Mouse (Mus musculus): ENCODE data around the gene Sgta. TPM values are rescaled to one million over a fixed set of nuclear protein-coding genes. Genes with fewer than 3 reads are reported as not detected.
"Not testable (repeated sequence)": the region's sequence is repeated elsewhere in the genome, so short reads cannot be mapped to it uniquely, and the experiment has no call there.

Sgta gene
- 100 to 1,000 TPM; 190 to 191 TPM for total RNA-seq (2021)
- long read RNA-seq, experiment 1, transcript Sgta-202 (12 exons, 1,964 nt), result major isoform, 171 of 326 reads
- long read RNA-seq, experiment 1, transcript Sgta-201 (12 exons, 1,969 nt), result minor isoform, 56 of 326 reads
- long read RNA-seq, experiment 1, partial matches to known transcripts, result 62 of 326 reads
- long read RNA-seq, experiment 1, other reads (novel, unspliced or antisense), result 37 of 326 reads
- long read RNA-seq, experiment 2, transcript Sgta-202 (12 exons, 1,964 nt), result major isoform, 210 of 348 reads
- long read RNA-seq, experiment 2, transcript Sgta-201 (12 exons, 1,969 nt), result minor isoform, 59 of 348 reads
- long read RNA-seq, experiment 2, partial matches to known transcripts, result 18 of 348 reads
- long read RNA-seq, experiment 2, other reads (novel, unspliced or antisense), result 61 of 348 reads

DNA sequence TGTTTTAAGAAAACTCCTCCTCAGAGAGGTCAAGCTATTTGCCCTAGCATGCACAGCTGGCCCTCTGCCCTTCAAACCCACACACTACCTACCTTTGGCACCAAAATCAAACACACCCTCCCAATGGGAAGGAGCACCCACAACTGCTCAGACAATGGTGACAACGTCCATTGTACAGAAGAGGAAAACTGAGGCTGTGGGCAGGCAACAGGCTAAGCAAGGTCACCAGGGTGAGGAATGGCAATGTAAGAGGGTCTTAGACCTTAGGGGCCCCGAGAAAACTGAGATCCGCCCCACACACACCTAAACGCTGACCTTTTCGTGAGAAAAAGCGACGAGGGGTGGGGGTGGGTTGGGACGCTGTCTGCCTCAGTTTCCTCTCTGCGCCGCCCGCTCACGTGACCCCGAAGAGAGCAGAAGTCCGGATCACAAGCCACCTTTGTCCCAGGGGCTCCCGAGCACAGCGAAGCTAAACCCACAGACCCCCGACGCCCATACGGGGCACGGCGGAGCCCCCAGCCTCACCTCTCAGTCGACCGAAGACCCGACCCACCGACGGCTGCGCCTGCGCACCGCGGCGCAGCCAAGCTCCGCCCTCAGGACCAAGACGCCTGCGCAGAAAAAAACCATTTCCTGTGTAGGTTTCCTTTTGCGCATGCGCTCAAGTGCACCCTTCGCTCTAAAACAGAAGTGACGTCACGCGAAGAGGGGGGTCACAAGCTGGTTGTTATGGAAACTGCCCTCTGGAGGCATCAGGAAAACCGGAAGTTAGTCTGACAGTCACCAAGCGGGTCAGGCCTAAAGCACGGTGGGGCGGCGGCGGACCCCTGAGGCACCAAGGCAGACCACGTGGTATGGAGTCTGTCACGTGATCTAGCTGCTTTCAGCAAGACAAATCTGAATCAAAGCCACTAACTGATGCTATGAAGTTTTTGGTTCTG is at the start of gene Sgta:
Sgta (minus strand) TSS at position 579 of the 941 bp plus-strand sequence.
- DNase-seq, result peak; percentile 99

DNA sequence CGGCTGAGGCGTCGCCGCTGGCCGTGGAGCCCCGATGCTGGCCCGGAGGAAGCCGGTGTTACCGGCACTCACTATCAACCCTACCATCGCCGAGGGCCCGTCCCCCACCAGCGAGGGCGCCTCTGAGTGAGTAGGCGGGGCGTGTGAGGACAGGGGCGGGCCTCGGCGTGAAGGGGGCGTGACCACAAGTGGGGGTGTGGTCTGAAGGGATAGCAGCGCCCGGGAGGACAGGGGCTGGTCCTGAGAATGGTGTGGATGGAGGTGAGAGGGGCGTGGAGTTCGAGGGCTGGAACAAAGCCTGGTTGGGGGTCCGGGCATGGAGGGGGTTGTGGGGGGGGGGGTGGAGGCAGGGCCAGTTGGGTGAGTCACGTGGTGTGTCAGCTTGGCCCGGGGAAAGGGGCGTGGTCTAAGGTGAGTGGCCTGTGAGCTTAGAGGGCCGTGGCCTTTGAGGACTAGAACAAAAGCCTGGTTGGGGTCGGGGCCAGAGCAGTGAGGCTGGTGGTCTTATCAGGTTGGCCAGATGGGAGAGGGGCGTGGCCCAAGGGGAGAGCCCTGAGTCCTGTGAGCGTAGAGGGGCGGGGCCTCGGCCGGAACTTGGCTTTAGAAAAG is 46.2 kb upstream of the Sgta start:
- peak; percentile 93 for DNase-seq

DNA sequence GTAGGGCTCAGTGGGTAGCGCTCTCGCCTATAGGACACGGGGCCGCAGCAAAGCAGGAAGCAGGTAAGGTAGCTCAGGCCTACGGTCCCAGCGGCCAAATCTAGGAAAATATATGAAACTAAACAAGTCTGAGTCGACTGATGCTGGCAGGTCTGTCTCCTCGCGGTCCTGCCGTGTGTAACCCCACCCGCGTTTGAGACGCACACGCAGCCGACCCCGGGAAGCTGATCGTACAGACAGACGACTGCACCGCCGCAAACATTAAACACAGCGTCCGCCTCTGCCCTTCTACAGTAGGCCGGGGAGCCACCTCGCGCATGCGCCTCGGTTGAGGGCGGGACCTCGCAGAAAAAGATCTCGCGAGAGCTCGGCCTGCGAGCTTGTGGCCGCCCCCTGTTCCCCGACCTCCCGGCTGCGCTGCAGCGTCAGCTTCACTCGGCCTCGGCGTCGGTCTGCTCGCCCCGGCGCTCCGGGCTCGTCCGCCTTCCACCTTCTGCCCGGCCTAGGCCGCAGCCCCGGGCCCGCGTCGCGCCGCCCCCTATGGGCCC is 45.7 kb upstream of the Sgta start, which contains the start of gene Map2k2:
Map2k2 (plus strand) TSS at position 351 of the 548 bp plus-strand sequence.
- peak; percentile 98 for DNase-seq

- no peak for DNase-seq
Observed at GRCm38 (mm10) chr10:81094931-81095678, 35.1 kb upstream of the Sgta start.

- peak; percentile 84 for DNase-seq
Observed at GRCm38 (mm10) chr10:81092465-81093250, 32.7 kb upstream of the Sgta start.

DNA sequence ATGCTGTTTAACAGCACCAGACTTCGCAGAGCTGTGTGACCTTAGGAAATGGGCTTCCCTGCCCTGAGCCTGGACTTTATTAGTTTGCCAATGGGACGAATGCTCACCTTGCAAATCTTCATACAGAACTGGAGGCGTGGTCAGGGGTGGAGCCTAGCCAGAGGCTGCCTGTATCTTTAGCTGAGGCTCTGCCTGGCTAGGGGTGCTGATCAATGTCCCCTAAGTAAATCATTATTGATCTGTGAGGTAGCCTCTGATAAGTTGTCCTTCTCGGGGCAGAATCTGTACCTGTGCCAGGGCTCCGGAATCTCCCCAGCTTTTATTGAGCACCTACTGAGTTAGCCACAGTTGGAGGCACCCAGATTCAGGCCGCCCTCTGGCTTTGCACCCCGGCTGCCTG is 30.6 kb upstream of the Sgta start:
- DNase-seq, result no peak

- DNase-seq, result no peak
Observed at GRCm38 (mm10) chr10:81089216-81089615, 29.2 kb upstream of the Sgta start.

DNA sequence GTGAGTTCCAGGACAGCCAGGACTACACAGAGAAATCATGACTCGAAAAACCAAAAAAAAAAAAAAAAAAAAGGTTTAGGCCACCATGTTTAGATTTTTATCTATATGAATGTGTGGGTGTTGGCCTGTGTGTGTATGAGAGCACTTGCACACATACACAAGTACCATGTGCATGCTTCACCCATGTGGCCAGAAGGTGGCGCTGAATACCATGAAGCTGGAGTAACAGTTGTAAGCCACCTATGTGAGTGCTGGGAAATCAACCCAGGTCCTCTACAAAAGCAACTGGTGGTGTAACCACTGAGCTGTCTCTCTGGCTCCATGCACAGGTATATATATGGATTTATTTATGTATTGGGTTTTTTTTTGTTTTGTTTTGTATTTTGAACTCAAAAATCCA is 27.0 kb upstream of the Sgta start:
- no peak for DNase-seq

- peak; percentile 80 for DNase-seq
Observed at GRCm38 (mm10) chr10:81082168-81082960, 22.4 kb upstream of the Sgta start.

- no peak for DNase-seq
Observed at GRCm38 (mm10) chr10:81080008-81080655, 20.2 kb upstream of the Sgta start.

GRCm38 (mm10) chr10:81077916-81078315 is 17.9 kb upstream of the Sgta start:
- DNase-seq, result peak; percentile 59

DNA sequence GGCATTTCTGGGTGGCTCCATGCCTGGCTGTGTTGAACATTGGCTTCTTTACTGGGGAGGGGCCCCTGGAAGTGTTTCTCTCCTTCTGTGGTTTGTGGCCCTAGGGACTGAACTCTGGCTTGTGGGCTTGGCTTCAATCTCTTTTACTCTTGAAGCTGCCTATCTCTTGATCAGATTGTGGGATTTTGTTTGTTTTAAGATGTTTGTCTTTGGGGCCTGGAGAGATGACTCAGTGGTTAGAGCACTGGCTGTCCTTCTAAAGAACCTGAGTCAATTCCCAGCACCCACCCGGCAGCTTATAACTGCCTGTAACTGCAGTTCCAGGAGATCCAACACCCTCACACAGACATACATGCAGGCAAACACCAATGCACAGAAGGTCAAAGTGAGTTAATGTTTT is 16.4 kb upstream of the Sgta start:
- DNase-seq, result no peak

- no peak for DNase-seq
Observed at GRCm38 (mm10) chr10:81075734-81076133, 15.8 kb upstream of the Sgta start.

DNA sequence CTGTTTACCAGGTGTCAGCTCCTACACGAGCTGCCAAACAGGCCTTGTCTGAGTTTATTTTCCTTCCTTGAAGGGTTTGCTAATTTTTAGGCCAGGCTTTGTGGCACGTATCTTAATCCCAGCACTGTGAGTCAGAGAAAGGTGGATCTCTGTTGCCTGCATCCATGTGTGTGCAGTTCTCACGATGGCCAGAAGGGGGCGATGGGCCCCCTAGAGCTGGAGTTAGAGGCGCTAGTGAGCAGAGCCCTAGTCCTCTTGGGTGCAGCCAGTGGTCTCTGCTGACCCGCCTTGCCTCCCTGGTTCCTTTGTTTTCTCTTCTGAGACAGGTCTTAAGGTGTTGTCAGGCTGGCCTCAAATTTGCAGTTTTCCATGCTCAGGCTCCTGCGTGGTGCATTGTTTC is 13.5 kb upstream of the Sgta start:
- DNase-seq, result no peak

GRCm38 (mm10) chr10:81072290-81072689 is 12.3 kb upstream of the Sgta start:
- no peak for DNase-seq

DNA sequence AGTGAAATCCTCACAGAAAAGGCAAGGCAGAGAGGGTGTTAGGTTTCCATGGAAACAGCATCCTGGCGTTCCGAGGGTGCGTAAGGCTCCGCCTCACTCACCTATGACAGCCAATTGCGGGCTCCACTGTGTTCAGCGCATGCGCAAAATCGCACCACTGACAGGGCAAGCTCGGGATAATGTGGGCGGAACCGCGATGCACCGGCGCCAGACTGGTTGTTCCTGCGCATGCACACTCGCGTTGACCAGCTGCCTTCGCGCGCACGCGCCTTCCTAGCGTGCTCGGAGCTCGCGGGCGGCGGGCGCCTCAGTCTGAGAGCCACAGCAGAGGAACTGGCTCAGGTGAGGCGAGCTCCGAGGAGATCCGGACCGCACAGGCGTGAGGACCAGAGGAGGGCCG is 9.9 kb upstream of the Sgta start, which contains the start of gene Thop1:
Thop1 (plus strand) TSS at position 200 of the 400 bp plus-strand sequence.
- DNase-seq, result peak; percentile 96

DNA sequence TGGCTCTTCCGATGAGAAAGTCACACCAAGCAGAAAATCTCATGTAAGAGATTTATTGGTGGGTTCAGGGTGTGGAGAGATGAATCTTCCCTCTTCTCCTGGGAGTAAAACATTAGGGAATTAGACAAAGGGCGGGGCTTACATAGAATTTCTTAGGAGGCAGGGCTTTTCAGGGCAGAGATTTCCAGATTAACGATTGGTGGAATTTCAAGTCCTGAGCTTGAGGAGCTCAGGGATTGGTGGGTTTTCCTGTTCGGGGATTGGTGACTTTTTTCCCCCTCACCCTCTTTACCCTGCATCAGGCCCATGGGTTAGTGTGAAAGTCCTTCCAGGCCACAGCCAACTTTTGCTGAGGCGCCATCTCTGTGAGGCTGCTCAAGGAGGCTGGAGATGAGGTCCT is 8.7 kb upstream of the Sgta start:
- DNase-seq, result no peak

DNA sequence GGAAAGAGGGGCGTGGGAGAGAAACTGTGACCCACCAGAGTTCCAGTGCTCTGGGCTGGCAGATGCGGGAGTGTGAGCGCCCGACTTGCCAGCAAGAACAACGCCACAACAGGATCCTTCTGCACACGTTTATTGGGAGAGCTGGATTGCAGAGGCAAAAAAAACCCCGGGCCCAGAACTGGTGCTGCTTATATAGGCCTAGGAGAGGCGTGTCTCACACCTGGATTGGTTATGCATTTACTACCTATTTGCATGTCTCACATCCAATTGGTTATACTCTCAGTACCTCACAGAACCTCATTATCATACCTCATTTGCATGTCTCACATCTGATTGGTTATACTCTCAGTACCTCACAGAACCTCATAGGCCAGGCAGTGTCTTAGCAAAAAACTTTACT is 4.5 kb upstream of the Sgta start:
- DNase-seq, result not testable (repeated sequence)

DNA sequence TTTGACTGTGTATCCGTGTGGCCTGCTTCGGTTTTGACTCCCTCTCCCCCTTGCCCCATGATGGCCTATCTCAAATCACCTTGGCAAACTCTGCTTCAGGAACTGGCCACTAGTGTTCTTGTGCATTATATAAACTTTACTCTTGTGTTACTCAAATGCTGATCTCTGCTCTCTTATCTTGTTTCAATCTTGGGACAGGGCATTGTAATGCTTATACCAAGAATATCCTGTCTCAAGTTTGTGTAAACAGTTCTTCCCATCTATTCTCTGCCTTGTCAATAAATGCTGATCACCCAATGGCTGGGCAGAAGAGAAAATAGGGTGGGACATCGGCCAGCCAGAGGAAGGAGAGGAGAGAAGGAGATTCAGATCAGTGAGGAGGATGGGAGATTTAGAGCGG is 2.7 kb upstream of the Sgta start:
- no peak for DNase-seq
